Mouse (Mus musculus) ES-CJ7 (cell line): ENCODE measurements around the gene Scgb2b20.
"Not testable (repeated sequence)": the region's sequence is repeated elsewhere in the genome, so short reads cannot be mapped to it uniquely, and the experiment has no call there.

ENCODE experiments used
- DNase-seq: peaks from one replicate; pipeline ENCODE4 v3.0.0; 2011; ENCODE audit warnings: low read depth, low spot score

The Scgb2b20 gene

DNA sequence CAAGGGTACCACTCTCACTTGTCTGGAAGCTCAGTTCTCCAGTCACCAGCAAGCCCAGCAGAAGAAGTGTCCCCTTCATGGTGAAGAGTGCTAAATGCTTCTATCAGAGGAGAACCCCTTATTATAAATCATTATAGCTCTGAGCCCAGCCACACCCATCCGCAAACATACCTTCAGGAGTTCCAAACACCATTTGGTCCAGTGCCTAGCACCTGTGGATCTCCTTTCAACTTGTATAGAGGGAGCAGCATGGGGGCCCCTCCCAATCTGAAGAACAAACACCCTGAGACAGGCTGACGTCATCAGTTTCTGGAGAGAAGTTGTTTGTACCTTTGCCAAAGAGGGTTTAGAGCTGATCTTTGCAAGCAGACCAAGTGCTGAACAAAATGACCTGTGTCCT is at the start of gene Scgb2b20:
Scgb2b20 (minus strand) TSS at position 101 of the 400 bp plus-strand sequence.
- not testable (repeated sequence) for DNase-seq

DNA sequence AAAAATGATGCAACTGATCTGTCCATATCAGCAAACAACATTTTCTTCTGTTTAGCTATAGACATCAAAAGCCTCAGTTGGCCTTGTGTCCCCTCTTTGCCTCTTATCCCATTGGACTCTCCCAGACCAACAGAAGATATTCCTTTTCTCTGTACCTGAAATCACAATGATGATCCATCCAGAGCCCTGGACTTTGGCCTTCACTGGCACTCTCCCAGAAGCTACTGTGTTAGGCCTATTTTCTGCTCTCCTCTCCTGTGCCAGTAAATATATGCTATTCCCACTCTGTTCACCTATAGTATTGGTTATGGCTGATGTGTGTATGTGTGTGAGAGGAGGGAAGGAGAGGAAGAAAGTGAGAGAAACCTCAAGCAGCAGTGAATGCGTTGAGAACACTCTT is 43.6 kb upstream of the Scgb2b20 start:
- not testable (repeated sequence) for DNase-seq

DNA sequence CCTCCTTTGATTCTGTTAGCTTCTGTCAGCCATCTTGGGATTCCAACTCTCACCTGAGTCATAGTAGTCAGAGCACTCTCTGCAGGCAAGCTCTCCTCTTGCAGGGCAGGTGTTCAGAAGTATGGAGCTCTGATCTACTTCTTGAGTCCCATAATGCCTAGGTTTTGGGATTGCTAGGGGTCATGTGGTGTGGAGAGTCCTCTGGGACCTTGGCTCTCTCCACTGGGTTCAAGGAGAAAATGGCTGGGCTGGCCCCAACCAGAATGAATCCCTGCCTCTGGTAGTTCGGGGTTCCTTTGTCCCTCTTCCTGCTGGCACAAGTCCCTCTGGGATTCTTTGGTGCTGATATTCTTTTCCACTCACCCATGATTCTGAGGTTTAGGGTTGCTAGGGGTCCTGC is 35.5 kb upstream of the Scgb2b20 start:
- DNase-seq = no peak

DNA sequence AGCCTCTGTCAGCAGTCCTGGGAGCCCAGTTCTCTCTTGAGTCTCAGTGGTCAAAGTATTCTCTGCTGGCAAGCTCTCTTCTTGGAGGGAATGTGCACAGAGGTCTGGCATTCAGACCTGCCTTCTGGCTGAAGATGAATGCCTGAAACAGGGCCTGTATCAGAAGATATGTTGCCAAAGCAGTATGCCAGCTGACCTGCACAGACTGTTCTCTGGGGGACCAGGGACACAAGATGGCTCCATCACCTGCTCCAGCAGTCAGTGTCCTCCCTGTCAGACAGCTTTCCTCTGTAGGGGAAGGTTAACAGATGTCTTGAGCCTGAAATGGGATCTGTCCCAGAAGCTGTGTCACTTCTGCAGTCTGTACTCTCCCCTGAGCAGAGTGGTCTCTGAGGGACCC is 33.6 kb upstream of the Scgb2b20 start:
- not testable (repeated sequence) for DNase-seq

DNA sequence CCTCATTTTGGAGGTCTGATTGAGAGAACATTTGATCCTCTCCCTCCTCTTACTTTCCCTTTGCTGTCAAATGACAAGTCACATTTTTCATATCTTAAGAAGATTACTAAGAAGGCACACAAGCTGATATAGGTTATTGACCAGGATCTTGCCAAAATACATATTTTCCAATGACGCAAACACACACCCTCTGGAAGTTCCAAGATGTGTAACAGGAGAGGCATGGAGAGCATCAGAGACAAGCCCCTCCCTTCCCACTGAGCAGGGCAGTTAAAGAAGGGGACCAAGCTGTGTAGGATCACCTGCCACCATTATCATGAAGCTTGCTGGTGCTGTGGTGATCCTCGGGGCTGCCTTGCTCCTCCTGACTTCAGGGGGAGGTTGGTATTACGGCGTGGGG is 6.8 kb upstream of the Scgb2b20 start, which contains the start of gene Scgb1b20:
Scgb1b20 (plus strand) TSS at position 301 of the 400 bp plus-strand sequence.
- not testable (repeated sequence) for DNase-seq
